Mouse (Mus musculus): ENCODE results near the gene Gm10521.

GRCm38 (mm10) chr1:171919901-171920510, 24.5 kb downstream of the Gm10521 start:
- TF ChIP-seq CTCF (conservative IDR thresholded peaks at IDR 0.05; ENCODE audit: low read length) (no peak), POU5F1 (IDR thresholded peaks at IDR 0.05; ENCODE audit: borderline replicate concordance, low read length) (no peak)
